Mouse (Mus musculus) liver, postnatal 0 days (tissue): ENCODE data around the gene Akap8. TPM values are rescaled to one million over a fixed set of nuclear protein-coding genes. Genes with fewer than 3 reads are reported as not detected.

Experiments used
- ATAC-seq: fragments of 200-750 bp; cut with Nextera tagmentation; 2 replicates; pipeline ENCODE4 v1.8.0; 2017; ENCODE audit warnings: mild to moderate bottlenecking, moderate library complexity
- DNase-seq: peaks from one replicate; pipeline ENCODE4 v3.0.0-alpha.2; 2016
- H3K27ac ChIP-seq: fragments of 300-500 bp; sonication (generic); 2 replicates; pipeline ENCODE4 v1.5.1; 2014; ENCODE audit warnings: antibody characterized with exemption, moderate library complexity, mild to moderate bottlenecking, low read depth
- H3K27me3 ChIP-seq: fragments of 300-500 bp; sonication (generic); 2 replicates; pipeline ENCODE4 v1.6.1; 2014; ENCODE audit warnings: low read length, control low read depth, mixed read lengths; ENCODE audit not compliant: insufficient read depth
- H3K36me3 ChIP-seq: fragments of 300-500 bp; sonication (generic); replicated peaks from 2 replicates; pipeline ENCODE4 v1.6.1; 2014; ENCODE audit warnings: mild to moderate bottlenecking, control low read depth, low read length, moderate library complexity, mixed read lengths; ENCODE audit not compliant: insufficient read depth
- H3K4me1 ChIP-seq: fragments of 300-500 bp; sonication (generic); 2 replicates; pipeline ENCODE4 v1.6.1; 2014; ENCODE audit warnings: antibody characterized with exemption, mild to moderate bottlenecking, control low read depth; ENCODE audit not compliant: insufficient read depth
- H3K4me2 ChIP-seq: fragments of 300-500 bp; sonication (generic); 2 replicates; pipeline ENCODE4 v1.6.1; 2014; ENCODE audit warnings: low read depth, mild to moderate bottlenecking, low read length, moderate library complexity, mixed read lengths
- H3K4me3 ChIP-seq: fragments of 300-500 bp; sonication (generic); 2 replicates; pipeline ENCODE4 v1.5.1; 2014; ENCODE audit warnings: low read depth, low read length
- H3K9ac ChIP-seq: fragments of 300-500 bp; sonication (generic); replicated peaks from 2 replicates; pipeline ENCODE4 v1.6.1; 2014; ENCODE audit warnings: mild to moderate bottlenecking, moderate library complexity
- H3K9me3 ChIP-seq: fragments of 300-500 bp; sonication (generic); 2 replicates; pipeline ENCODE4 v1.6.1; 2016; ENCODE audit warnings: mild to moderate bottlenecking, control low read depth, low read length, mixed read lengths
- CTCF ChIP-seq: sonication (generic); IDR thresholded peaks from 2 replicates; pipeline ENCODE4 v1.5.1; 2016; ENCODE audit warnings: antibody characterized with exemption, low read depth
- EP300 ChIP-seq: IDR thresholded peaks from 2 replicates; pipeline ENCODE4 v1.6.1; 2016; ENCODE audit warnings: antibody characterized with exemption, low read depth, mild to moderate bottlenecking
- WGBS: fragments of 180-500 bp; shearing (Covaris S2); extraction: QIAGEN DNeasy Blood & Tissue Kit; methylation state at CpG from one replicate; pipeline ENCODE4 v1.1.7; 2014; ENCODE audit not compliant: insufficient replicate concordance; 5-methylcytosine and 5-hydroxymethylcytosine counted together
- polyA plus RNA-seq: library from polyadenylated mRNA; unstranded; fragments of >200 nt; fragmentation: Nextera tagmentation; extraction: Ambion mirVana; gene quantifications from 2 replicates; pipeline ENCODE4 v1.2.1, GENCODE M21; 2015

Gene Akap8
- polyA plus RNA-seq, 1 experiment from 2014 or later: 17.3 TPM

DNA sequence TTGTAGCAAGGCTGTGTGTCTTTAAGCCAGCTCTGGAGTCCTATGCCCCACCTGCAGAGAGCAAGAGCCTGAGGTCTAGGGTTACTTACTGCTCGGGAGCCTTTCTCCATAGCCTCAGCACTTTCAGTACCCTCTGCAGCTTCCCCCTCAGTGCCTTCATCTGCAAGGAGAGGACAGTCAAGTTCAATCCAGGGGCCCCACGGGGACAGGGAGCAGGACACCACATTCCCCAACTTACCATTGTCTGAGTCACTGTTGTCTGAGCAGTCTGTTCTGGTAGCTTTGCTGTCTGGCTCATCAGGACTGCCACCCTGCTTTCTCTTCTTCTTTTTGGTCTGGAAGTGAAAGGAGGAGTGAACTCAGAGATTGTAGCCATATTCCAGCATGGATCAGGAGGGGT, 14.8 kb upstream of the Akap8 start:
- Histone ChIP-seq H3K27me3 (no peaks in the 10 kb centered on the region), H3K27ac (no peak overlapping the region), H3K4me1 (peaks cover 9% of the 10 kb centered on the region; the same call in 1 of the 2 replicates), H3K9ac (no peak overlapping the region), H3K36me3 (peaks cover 68% of the 10 kb centered on the region), H3K4me3 (no peak overlapping the region), H3K4me2 (no peak overlapping the region), H3K9me3 (no peaks in the 10 kb centered on the region)
- ATAC-seq (peak; percentile 49; the same call in 1 of the 2 replicates), DNase-seq (no peak)
- WGBS: 76% methylated on average over 2 of the region's 2 CpGs
- TF ChIP-seq EP300 (no peak), CTCF (no peak)

DNA sequence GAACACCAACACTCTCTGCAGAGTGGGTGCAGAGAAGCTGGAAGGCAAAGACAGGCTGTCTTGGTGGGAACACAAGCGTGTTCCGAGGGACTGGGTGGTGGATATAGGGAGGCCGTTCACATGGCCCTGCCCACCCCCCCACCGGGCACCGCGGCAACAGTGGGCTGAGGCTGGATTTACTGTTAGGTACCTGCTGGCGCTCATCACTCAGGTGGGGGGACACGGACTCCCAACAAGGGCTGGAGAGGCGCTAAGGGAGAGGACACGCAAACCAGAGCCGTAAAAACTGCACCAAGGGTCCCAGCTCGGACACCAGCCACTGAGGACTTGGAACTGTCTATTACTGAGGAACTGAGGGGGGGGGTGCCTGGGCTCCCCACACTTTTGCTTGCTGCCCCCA, 13.9 kb upstream of the Akap8 start:
- Histone ChIP-seq H3K36me3 (peaks cover 71% of the 10 kb centered on the region), H3K9me3 (no peaks in the 10 kb centered on the region), H3K27me3 (no peaks in the 10 kb centered on the region), H3K4me3 (no peak overlapping the region), H3K4me1 (no peaks in the 10 kb centered on the region), H3K27ac (no peak overlapping the region), H3K9ac (no peak overlapping the region), H3K4me2 (no peak overlapping the region)
- DNase-seq (no peak), ATAC-seq (no peak)
- WGBS: 91% methylated on average over 12 of the region's 12 CpGs
- TF ChIP-seq EP300 (no peak), CTCF (no peak)

DNA sequence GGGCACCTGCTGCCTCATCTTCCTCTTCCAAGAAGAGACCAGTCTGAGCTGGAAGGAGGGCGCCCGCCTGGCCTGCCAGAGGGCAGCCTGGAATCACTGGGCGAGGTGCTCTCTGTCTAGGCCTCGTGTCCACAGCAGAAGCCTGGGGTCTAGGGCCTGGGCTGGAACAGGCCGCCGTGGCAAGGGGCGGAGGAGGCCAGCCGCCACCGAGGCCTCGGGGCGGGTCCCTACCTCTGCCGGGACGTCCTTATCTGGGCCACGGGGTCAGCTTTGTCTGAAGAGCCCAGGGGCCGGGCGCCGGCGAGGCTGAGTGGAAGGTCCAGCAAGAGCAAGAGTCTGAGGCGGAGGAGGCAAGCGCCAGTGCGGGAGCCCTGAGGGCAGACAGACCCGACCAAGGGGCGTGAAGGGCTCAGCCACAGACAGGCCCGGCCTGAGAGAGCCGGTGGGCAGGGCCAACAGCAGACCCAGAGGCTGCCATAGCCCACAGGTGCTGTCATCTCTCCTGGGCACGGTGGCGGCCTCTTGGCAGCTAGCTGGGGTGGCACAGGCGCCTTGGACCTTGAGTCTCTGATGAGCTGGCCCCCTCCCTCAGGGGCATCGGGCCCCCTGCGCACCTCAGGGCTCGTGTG, 12.8 kb upstream of the Akap8 start:
- ATAC-seq (no peak), DNase-seq (no peak)
- TF ChIP-seq CTCF (no peak), EP300 (no peak)
- Histone ChIP-seq H3K4me3 (no peak overlapping the region), H3K36me3 (peaks cover 70% of the 10 kb centered on the region), H3K27ac (no peak overlapping the region), H3K4me2 (no peak overlapping the region), H3K9ac (no peak overlapping the region), H3K27me3 (no peaks in the 10 kb centered on the region), H3K9me3 (no peaks in the 10 kb centered on the region), H3K4me1 (no peaks in the 10 kb centered on the region)
- 85% methylated on average over 28 of the region's 31 CpGs for WGBS

DNA sequence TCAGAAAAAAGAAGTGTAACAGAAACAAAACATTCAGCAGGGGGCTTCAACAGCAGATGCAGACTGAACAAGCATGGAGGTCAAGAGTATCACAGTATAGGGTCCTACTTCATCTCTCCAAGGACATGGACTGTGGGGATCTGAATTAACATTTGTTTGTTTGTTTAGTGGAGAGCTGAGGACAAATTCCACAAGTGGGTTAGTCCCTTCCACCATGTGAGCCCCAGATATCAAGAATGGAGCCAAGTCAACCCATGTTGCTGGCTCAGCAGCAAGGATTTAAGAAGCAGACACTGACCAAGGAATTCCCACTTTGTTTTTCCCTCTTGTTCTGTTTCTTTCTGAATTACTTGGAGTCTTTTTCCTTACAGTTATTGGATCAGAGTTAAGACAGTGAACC, 6.5 kb upstream of the Akap8 start:
- no peak overlapping the region for H3K4me2 ChIP-seq
- no peak for DNase-seq
- no peaks in the 10 kb centered on the region for H3K9me3 ChIP-seq
- H3K27me3 ChIP-seq: no peaks in the 10 kb centered on the region
- H3K9ac ChIP-seq: no peak overlapping the region
- no peak overlapping the region for H3K27ac ChIP-seq
- no peak overlapping the region for H3K4me3 ChIP-seq
- peak; percentile 27; the same call in 1 of the 2 replicates for ATAC-seq
- H3K36me3 ChIP-seq: peaks cover 35% of the 10 kb centered on the region
- TF ChIP-seq EP300 (no peak), CTCF (no peak)
- peaks cover 5% of the 10 kb centered on the region; the same call in 1 of the 2 replicates for H3K4me1 ChIP-seq

DNA sequence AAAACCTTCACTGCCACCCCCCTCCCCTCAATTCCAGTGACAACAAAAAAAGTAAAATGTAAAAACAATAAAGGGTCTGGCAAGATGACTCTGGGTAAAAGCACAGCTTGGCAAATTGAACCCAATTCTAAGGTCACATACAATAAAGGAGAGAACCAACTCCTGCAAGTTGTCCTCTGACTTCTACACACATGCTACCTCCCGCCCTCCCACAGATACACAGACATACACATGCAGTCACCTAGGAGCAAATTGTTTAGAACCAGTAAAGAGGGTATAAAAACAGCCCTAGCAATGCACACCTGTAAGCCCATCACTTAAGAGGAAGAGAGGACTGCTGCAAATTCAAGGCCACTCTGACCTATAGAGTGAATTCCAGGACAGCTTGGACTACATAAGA, 1.8 kb upstream of the Akap8 start:
- Histone ChIP-seq H3K4me2 (no peak overlapping the region), H3K27me3 (no peaks in the 10 kb centered on the region), H3K9me3 (no peaks in the 10 kb centered on the region), H3K4me1 (peaks cover 23% of the 10 kb centered on the region; the same call in 1 of the 2 replicates), H3K36me3 (peaks cover 22% of the 10 kb centered on the region), H3K27ac (no peak overlapping the region), H3K4me3 (no peak overlapping the region), H3K9ac (no peak overlapping the region)
- ATAC-seq (no peak), DNase-seq (no peak)
- 87% methylated on average over 1 of the region's 1 CpGs for WGBS
- TF ChIP-seq EP300 (no peak), CTCF (no peak)

DNA sequence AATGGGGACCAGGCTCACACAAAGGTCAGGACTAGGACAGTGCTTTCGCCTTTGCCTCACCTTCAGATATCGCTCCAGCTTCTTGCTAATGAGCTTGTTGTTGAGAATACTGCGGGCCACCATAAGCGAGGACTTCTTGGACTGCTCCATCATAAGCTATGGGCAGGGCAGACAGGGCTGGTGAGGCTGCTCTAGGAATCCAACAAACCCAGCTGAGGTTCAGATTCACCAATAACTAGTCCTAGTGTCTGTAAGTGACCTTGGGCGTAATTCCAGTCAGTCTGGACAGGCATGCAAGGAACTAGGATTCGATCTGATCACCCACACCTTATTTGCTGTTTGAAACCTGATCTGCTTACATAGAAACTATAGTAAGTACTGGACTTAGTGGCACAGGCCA, 798 bp upstream of the Akap8 start:
- ATAC-seq: no peak
- H3K4me3 ChIP-seq: peak overlapping the region; percentile 88
- peaks cover 18% of the 10 kb centered on the region; the same call in 1 of the 2 replicates for H3K4me1 ChIP-seq
- TF ChIP-seq EP300 (no peak), CTCF (no peak)
- WGBS: 19% methylated on average over 6 of the region's 6 CpGs
- H3K27me3 ChIP-seq: no peaks in the 10 kb centered on the region
- H3K36me3 ChIP-seq: peaks cover 25% of the 10 kb centered on the region
- DNase-seq: peak; percentile 20
- peak overlapping the region; percentile 79 for H3K9ac ChIP-seq
- H3K27ac ChIP-seq: peak overlapping the region; percentile 93
- peak overlapping the region; percentile 96 for H3K4me2 ChIP-seq
- H3K9me3 ChIP-seq: no peaks in the 10 kb centered on the region
